Mouse (Mus musculus) MEL (cell line): ENCODE results near the gene Wnk4. TPM values are rescaled to one million over a fixed set of nuclear protein-coding genes. Genes with fewer than 3 reads are reported as not detected.

Source experiments
- DNase-seq: peaks from one replicate; pipeline ENCODE4 v3.0.0; 2011; ENCODE audit warnings: low read depth, low spot score
- H3K27ac ChIP-seq: 2 replicates; pipeline ENCODE4 v1.5.1; 2012; ENCODE audit warnings: low read depth, mild to moderate bottlenecking, control low read depth, low read length, moderate library complexity; ENCODE audit not compliant: control insufficient read depth
- H3K27me3 ChIP-seq, 2 experiments: fragments of 150-350 bp in 1 of 2; sonication (generic) in 1 of 2; 2 replicates each; pipeline ENCODE4 v1.6.1; 2012; ENCODE audit warnings: low read length in 2 of 2, mild to moderate bottlenecking in 2 of 2, improper control_type of control experiment in 1 of 2, moderate library complexity in 1 of 2; ENCODE audit not compliant: insufficient read depth in 2 of 2, control insufficient read depth in 1 of 2
- H3K36me3 ChIP-seq, 2 experiments: 2 replicates each; pipeline ENCODE4 v1.6.1; 2012 to 2014; ENCODE audit warnings: low read length in 2 of 2, improper control_type of control experiment in 1 of 2, inconsistent platforms in 1 of 2, mild to moderate bottlenecking in 1 of 2; ENCODE audit not compliant: insufficient read depth in 2 of 2, control insufficient read depth in 1 of 2
- H3K4me1 ChIP-seq, 2 experiments: fragments of 150-350 bp in 1 of 2; sonication (generic) in 1 of 2; 2 replicates each; pipeline ENCODE4 v1.6.1; 2012; ENCODE audit warnings: low read length in 2 of 2, improper control_type of control experiment in 1 of 2, mild to moderate bottlenecking in 1 of 2; ENCODE audit not compliant: insufficient read depth in 2 of 2, control insufficient read depth in 1 of 2
- H3K4me3 ChIP-seq, 2 experiments: fragments of 150-350 bp in 1 of 2; sonication (generic) in 1 of 2; 2 replicates each; pipeline ENCODE4 v1.5.1; 2012; ENCODE audit warnings: low read depth in 2 of 2, low read length in 2 of 2, mild to moderate bottlenecking in 2 of 2, moderate library complexity in 2 of 2, control low read depth in 1 of 2, improper control_type of control experiment in 1 of 2; ENCODE audit not compliant: control insufficient read depth in 1 of 2, insufficient read depth in 1 of 2
- H3K79me2 ChIP-seq: 2 replicates; pipeline ENCODE4 v1.6.1; 2012; ENCODE audit warnings: mild to moderate bottlenecking, low read length, moderate library complexity; ENCODE audit not compliant: control insufficient read depth, poor library complexity, insufficient read depth
- H3K9ac ChIP-seq: 2 replicates; pipeline ENCODE4 v1.6.1; 2012; ENCODE audit warnings: low read depth, mild to moderate bottlenecking, control low read depth, low read length, moderate library complexity; ENCODE audit not compliant: control insufficient read depth, poor library complexity, severe bottlenecking
- H3K9me3 ChIP-seq: fragments of 150-350 bp; sonication (generic); replicated peaks from 2 replicates; pipeline ENCODE4 v1.6.1; 2012; ENCODE audit warnings: mild to moderate bottlenecking, low read length, improper control_type of control experiment, moderate library complexity; ENCODE audit not compliant: insufficient read depth
- CHD1 ChIP-seq: IDR thresholded peaks from 2 replicates; pipeline ENCODE4 v1.6.1; 2012; ENCODE audit warnings: low read depth, mild to moderate bottlenecking, inconsistent platforms, low read length, improper control_type of control experiment
- CHD2 ChIP-seq: IDR thresholded peaks from 2 replicates; pipeline ENCODE4 v1.6.1; 2011; ENCODE audit warnings: low read length, improper control_type of control experiment
- EP300 ChIP-seq, 2 experiments: IDR thresholded peaks; 2 replicates each; pipeline ENCODE4 v1.6.1; 2011; ENCODE audit warnings: improper control_type of control experiment in 2 of 2, low read length in 2 of 2, low read depth in 1 of 2, mild to moderate bottlenecking in 1 of 2
- GABPA ChIP-seq: IDR thresholded peaks from 2 replicates; pipeline ENCODE4 v1.6.1; 2012; ENCODE audit warnings: low read depth, mild to moderate bottlenecking, inconsistent platforms, low read length, improper control_type of control experiment, moderate library complexity
- GATA1 ChIP-seq: IDR thresholded peaks from 2 replicates; pipeline ENCODE4 v1.6.1; 2011; ENCODE audit warnings: low read depth, low read length, improper control_type of control experiment
- HCFC1 ChIP-seq: IDR thresholded peaks from 2 replicates; pipeline ENCODE4 v1.6.1; 2012; ENCODE audit warnings: low read depth, mild to moderate bottlenecking, inconsistent platforms, low read length, improper control_type of control experiment, moderate library complexity
- MAX ChIP-seq: IDR thresholded peaks from 2 replicates; pipeline ENCODE4 v1.6.1; 2011; ENCODE audit warnings: low read length, improper control_type of control experiment
- MAZ ChIP-seq: IDR thresholded peaks from 2 replicates; pipeline ENCODE4 v1.6.1; 2012; ENCODE audit warnings: low read depth, mild to moderate bottlenecking, inconsistent platforms, low read length, improper control_type of control experiment
- MYB ChIP-seq: IDR thresholded peaks from 2 replicates; pipeline ENCODE4 v1.6.1; 2011; ENCODE audit warnings: mild to moderate bottlenecking, low read depth, low read length, improper control_type of control experiment
- MYC ChIP-seq: IDR thresholded peaks from 2 replicates; pipeline ENCODE4 v1.6.1; 2011; ENCODE audit warnings: low read depth, mild to moderate bottlenecking, low read length, improper control_type of control experiment, moderate library complexity
- POLR2AphosphoS2 ChIP-seq: IDR thresholded peaks from 2 replicates; pipeline ENCODE4 v1.6.1; 2011; ENCODE audit warnings: low read length, improper control_type of control experiment
- TBP ChIP-seq: IDR thresholded peaks from 2 replicates; pipeline ENCODE4 v1.8.0; 2011; ENCODE audit warnings: low read depth, low read length, improper control_type of control experiment
- TCF12 ChIP-seq: IDR thresholded peaks from 2 replicates; pipeline ENCODE4 v1.6.1; 2014; ENCODE audit warnings: low read depth, mild to moderate bottlenecking, inconsistent platforms, low read length, improper control_type of control experiment, moderate library complexity
- USF1 ChIP-seq: IDR thresholded peaks from 2 replicates; pipeline ENCODE4 v1.6.1; 2014; ENCODE audit warnings: low read depth, mild to moderate bottlenecking, inconsistent platforms, low read length, improper control_type of control experiment, moderate library complexity
- USF2 ChIP-seq, 2 experiments: IDR thresholded peaks; 2 replicates each; pipeline ENCODE4 v1.6.1; 2011 to 2012; ENCODE audit warnings: improper control_type of control experiment in 2 of 2, low read length in 2 of 2, borderline replicate concordance in 1 of 2, inconsistent platforms in 1 of 2, low read depth in 1 of 2, mild to moderate bottlenecking in 1 of 2; ENCODE audit not compliant: insufficient read depth in 1 of 2
- polyA plus RNA-seq, 2 experiments: library from polyadenylated mRNA; stranded (reverse) in 1 of 2; unstranded in 1 of 2; fragments of >175 nt in 1 of 2; fragments of >200 nt in 1 of 2; gene quantifications; 2 replicates each; pipeline versions ENCODE4 v1.2.1 to v1.2.4; 2012; ENCODE audit warnings: low replicate concordance in 2 of 2, low read depth in 1 of 2; ENCODE audit not compliant: insufficient read length in 2 of 2, insufficient read depth in 1 of 2, missing spikeins in 1 of 2
- total RNA-seq: library from RNA; depleted of rRNA; stranded (reverse); fragments of 300-350 nt; gene quantifications from 2 replicates; pipeline ENCODE4 v1.2.3, GENCODE M21; 2012

Gene Wnk4
- total and polyA plus RNA-seq, 3 experiments: 0.92 to 3.4 TPM; not detected in 1

GRCm38 (mm10) chr11:101230061-101230511 lies 30.3 kb upstream of the Wnk4 start:
- no peak for DNase-seq
- Histone ChIP-seq H3K9ac (no peak overlapping the region), H3K79me2 (peaks cover 5% of the 10 kb centered on the region; the same call in 1 of the 2 replicates), H3K27ac (no peak overlapping the region), H3K9me3 (no peaks in the 10 kb centered on the region), H3K36me3 (peaks cover 0 to 16% of the 10 kb centered on the region in 2 experiments; a peak in 2 of 4 replicates), H3K4me3 (no peak overlapping the region), H3K27me3 (peaks cover 0 to 4% of the 10 kb centered on the region in 2 experiments; a peak in 2 of 4 replicates), H3K4me1 (peaks cover 3 to 30% of the 10 kb centered on the region in 2 experiments; a peak in 3 of 4 replicates)
- TF ChIP-seq MYB (no peak), MAX (no peak), USF2 (IDR thresholded peaks at IDR 0.05; ENCODE audit: borderline replicate concordance in 1 of 2, insufficient read depth in 1 of 2, low read depth in 1 of 2, low read length in 2 of 2) (no peak), EP300 (IDR thresholded peaks at IDR 0.05; ENCODE audit: low read depth in 1 of 2, low read length in 2 of 2) (no peak), MYC (no peak), TCF12 (no peak), CHD1 (no peak), TBP (no peak), MAZ (no peak), GABPA (no peak), USF1 (no peak), HCFC1 (no peak), POLR2AphosphoS2 (no peak), CHD2 (no peak)

- no peak overlapping the region for H3K9ac ChIP-seq
- peaks cover 0 to 16% of the 10 kb centered on the region in 2 experiments; a peak in 2 of 4 replicates for H3K36me3 ChIP-seq
- no peak for DNase-seq
- H3K4me1 ChIP-seq: peaks cover 3 to 26% of the 10 kb centered on the region in 2 experiments; a peak in 3 of 4 replicates
- H3K27me3 ChIP-seq: peaks cover 0 to 4% of the 10 kb centered on the region in 2 experiments; a peak in 2 of 4 replicates
- peaks cover 5% of the 10 kb centered on the region; the same call in 1 of the 2 replicates for H3K79me2 ChIP-seq
- H3K9me3 ChIP-seq: no peaks in the 10 kb centered on the region
- no peak for TF ChIP-seq GATA1
- TF ChIP-seq USF1: 0 out of 2 replicates have a peak, but pooled peaks have one; percentile 31
- no peak overlapping the region for H3K27ac ChIP-seq
- H3K4me3 ChIP-seq: no peak overlapping the region
Observed at GRCm38 (mm10) chr11:101230526-101230925, 29.8 kb upstream of the Wnk4 start.
